Mouse (Mus musculus) megakaryocyte, embryonic 14.5 days (primary cell): Measurements from ENCODE around the gene Astl. TPM values are rescaled to one million over a fixed set of nuclear protein-coding genes. Genes with fewer than 3 reads are reported as not detected.

Experiments used
- H3K27me3 ChIP-seq: replicated peaks from 2 replicates; pipeline ENCODE3; 2012; ENCODE audit warnings: inconsistent platforms
- H3K36me3 ChIP-seq: replicated peaks from 2 replicates; pipeline ENCODE3; 2012; ENCODE audit warnings: low read length, inconsistent platforms, mixed read lengths
- H3K4me1 ChIP-seq: 2 replicates; pipeline ENCODE4 v1.6.1; 2012; ENCODE audit warnings: inconsistent platforms
- H3K4me3 ChIP-seq: replicated peaks from 2 replicates; pipeline ENCODE3; 2012; ENCODE audit warnings: moderate library complexity, mild to moderate bottlenecking, inconsistent platforms
- H3K9me3 ChIP-seq: 2 replicates; pipeline ENCODE4 v1.6.1; 2012; ENCODE audit warnings: inconsistent platforms
- FLI1 ChIP-seq: IDR thresholded peaks from 2 replicates; pipeline ENCODE4 v1.6.1; 2012; ENCODE audit warnings: low read length, inconsistent platforms, mixed read lengths
- GATA1 ChIP-seq: IDR thresholded peaks from 3 replicates; pipeline ENCODE4 v1.6.1; 2012; ENCODE audit warnings: mixed read lengths, low read length, inconsistent platforms, borderline replicate concordance
- polyA plus RNA-seq: library from polyadenylated mRNA; stranded (reverse); fragments of >175 nt; gene quantifications from 2 replicates; pipeline ENCODE4 v1.2.3, GENCODE M21; 2012; ENCODE audit warnings: low replicate concordance; ENCODE audit not compliant: insufficient read depth

Astl gene
- polyA plus RNA-seq, 1 experiment: not detected

DNA sequence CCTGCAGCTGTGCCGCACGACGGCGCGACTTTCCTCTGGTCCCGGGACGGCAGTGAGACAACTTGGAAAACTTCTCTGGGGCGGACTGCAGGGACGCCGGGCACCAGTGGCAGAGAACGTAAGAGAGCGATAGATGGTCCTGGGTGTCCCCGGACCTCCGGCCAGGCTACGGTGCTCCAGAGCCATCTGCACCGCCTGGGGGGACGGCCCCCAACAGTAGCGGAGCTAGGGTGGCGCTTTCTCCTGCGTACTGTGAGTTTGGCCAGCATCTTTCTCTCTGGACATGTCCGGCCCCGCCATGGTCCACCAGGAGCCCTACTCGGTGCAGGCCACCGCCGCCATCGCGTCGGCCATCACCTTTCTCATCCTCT, 24.8 kb downstream of the Astl start:
- H3K36me3 ChIP-seq: no peaks in the 10 kb centered on the region
- H3K4me3 ChIP-seq: peak overlapping the region; percentile 88
- peaks cover 96% of the 10 kb centered on the region for H3K27me3 ChIP-seq
- H3K4me1 ChIP-seq: peaks cover 32% of the 10 kb centered on the region
- no peaks in the 10 kb centered on the region for H3K9me3 ChIP-seq
- TF ChIP-seq FLI1 (no peak), GATA1 (no peak)

DNA sequence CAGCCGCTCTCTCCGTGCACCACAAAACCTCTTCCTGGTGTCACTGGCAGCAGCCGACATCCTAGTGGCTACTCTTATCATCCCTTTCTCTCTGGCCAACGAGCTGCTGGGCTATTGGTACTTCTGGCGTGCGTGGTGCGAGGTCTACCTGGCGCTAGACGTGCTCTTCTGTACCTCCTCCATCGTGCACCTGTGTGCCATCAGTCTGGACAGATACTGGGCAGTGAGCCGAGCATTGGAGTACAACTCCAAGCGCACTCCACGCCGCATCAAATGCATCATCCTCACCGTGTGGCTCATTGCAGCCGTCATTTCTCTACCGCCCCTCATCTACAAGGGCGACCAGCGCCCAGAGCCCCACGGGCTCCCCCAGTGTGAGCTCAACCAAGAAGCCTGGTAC, 25.3 kb downstream of the Astl start:
- TF ChIP-seq FLI1 (no peak), GATA1 (no peak)
- no peaks in the 10 kb centered on the region for H3K36me3 ChIP-seq
- peak overlapping the region; percentile 88 for H3K4me3 ChIP-seq
- peaks cover 32% of the 10 kb centered on the region for H3K4me1 ChIP-seq
- H3K27me3 ChIP-seq: peaks cover 96% of the 10 kb centered on the region
- no peaks in the 10 kb centered on the region for H3K9me3 ChIP-seq

- Histone ChIP-seq H3K4me3 (no peak overlapping the region), H3K36me3 (no peaks in the 10 kb centered on the region), H3K27me3 (peaks cover 98% of the 10 kb centered on the region), H3K9me3 (no peaks in the 10 kb centered on the region), H3K4me1 (peaks cover 32% of the 10 kb centered on the region)
- TF ChIP-seq GATA1: no peak
- TF ChIP-seq FLI1: no peak
Measured at GRCm38 (mm10) chr2:127364452-127364851, 26.0 kb downstream of the Astl start.

DNA sequence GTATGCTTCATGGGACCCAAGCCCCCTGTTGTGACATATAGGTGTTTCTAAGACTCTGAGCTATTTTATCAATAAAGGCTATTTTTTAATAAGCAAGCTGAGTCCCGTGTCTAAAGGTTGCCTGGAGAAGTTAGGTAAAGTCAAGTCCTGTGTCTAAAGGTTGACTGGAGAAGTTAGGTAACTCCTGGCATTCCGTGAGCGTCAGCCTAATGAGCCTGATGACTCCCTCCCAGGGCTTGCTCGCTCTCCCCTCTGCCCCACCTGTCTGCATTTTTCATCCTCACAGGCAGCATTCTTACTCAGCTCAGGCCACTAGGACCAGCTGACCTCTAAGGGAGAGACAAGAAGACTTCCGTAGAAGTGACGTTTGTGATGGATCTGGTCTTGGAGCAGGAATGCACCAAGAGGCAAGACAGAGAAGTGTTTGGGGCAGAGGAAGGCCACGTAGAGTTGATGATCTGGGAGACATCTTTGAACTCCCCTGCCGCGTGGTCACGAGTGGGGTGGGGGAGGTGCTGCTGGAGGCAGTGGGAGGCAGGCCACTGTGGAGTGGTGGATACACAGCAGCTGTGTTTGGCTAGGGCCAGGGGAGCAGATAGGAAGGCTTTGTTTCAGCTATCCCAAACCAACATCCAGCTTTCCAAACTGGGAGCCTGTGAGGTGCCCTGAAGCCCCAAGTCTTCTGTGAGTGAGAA, 28.8 kb downstream of the Astl start:
- Histone ChIP-seq H3K4me1 (peaks cover 49% of the 10 kb centered on the region), H3K9me3 (no peaks in the 10 kb centered on the region), H3K36me3 (no peaks in the 10 kb centered on the region), H3K4me3 (no peak overlapping the region), H3K27me3 (peaks cover 98% of the 10 kb centered on the region)
- TF ChIP-seq GATA1 (no peak), FLI1 (no peak)

GRCm38 (mm10) chr2:127369703-127370376, 31.4 kb downstream of the Astl start:
- no peaks in the 10 kb centered on the region for H3K36me3 ChIP-seq
- no peak overlapping the region for H3K4me3 ChIP-seq
- H3K4me1 ChIP-seq: peaks cover 26% of the 10 kb centered on the region
- no peak for TF ChIP-seq GATA1
- TF ChIP-seq FLI1: no peak
- peaks cover 98% of the 10 kb centered on the region for H3K27me3 ChIP-seq
- H3K9me3 ChIP-seq: no peaks in the 10 kb centered on the region

DNA sequence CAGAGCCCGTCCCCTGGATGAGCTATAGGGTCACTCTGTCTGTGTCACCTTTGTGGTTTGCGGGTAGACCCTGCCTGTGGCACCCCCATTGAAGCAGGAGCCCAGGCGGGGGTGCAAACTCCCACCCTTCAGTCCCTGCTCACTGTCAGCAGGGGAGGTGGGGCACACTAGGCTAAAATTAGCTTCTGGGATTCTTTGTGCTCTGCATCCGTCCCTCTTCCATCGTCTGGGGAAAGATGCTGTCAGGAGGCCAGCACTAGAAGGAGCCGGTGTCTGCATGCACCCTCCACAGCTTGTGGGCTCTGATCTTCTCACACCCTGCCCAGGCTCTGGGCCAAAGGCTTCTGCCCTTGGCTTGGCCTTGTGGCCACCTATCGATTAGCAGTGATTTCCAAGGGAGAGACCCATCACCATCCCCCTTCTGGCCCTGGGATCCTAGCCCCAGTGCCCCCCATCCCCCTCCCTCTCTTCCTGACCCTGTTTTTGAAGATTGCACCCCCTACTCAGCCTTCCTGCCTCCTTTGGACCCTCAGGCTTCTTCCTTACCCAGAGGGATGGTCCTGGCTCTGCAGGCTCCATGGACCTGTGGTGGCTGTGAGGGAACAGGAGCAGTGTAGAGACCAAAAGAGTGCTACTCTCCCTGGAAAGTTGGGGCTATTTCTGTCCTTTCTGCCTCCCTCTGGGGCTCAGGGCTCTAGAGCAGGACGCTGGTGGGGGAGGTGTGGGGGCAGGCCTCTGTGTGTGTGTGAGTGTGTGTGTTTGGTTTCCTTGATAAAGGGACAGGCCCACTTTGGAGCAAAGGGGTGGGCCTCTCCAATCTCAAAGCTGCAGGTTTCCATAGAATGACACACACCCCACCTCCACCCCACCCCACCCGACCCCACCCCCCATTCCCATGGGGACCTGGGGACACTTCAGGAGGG, 32.4 kb downstream of the Astl start:
- no peak overlapping the region for H3K4me3 ChIP-seq
- no peak for TF ChIP-seq FLI1
- TF ChIP-seq GATA1: no peak
- no peaks in the 10 kb centered on the region for H3K9me3 ChIP-seq
- peaks cover 94% of the 10 kb centered on the region for H3K27me3 ChIP-seq
- H3K4me1 ChIP-seq: peaks cover 27% of the 10 kb centered on the region
- no peaks in the 10 kb centered on the region for H3K36me3 ChIP-seq

DNA sequence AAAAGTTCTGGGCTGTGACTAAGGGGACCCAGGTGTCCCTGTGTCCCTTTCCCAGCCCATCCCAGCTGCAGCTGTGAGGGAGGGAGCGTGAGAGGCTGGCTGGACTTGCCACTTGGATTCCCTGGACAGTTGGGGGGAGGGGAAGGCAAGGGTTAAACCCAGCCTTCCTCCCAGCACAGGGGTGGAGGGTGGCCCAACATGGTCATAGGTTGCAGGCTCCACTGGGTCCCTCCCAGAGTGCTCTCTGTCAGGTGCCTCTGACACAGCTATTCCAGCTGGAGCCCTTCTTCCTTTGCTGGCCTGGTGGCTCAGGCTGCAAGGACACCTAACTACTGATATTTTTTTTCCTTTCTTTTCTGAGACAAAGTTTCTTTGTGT, 33.0 kb downstream of the Astl start:
- Histone ChIP-seq H3K36me3 (no peaks in the 10 kb centered on the region), H3K9me3 (no peaks in the 10 kb centered on the region), H3K4me3 (no peak overlapping the region), H3K4me1 (peaks cover 30% of the 10 kb centered on the region), H3K27me3 (peaks cover 92% of the 10 kb centered on the region)
- TF ChIP-seq GATA1: no peak
- TF ChIP-seq FLI1: no peak

DNA sequence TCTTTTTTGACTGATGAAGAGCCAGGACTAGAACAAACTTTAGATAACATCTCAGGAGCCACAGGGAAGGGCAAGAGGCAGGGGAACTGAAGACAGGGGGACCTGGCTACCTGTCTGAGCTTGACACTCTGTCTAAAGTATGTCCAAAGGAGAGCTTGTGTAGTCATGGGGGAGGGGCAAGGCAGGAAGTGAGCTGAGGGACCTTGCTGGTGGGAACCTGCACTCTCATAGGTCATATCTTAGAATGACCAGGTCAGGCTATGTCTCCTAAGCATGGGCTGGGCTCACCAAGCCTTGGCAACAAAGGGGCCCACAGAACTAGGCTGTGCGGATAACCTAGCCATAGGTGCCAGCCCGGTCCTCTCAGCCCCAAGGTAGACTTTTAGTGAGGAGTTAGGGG, 33.6 kb downstream of the Astl start:
- Histone ChIP-seq H3K36me3 (no peaks in the 10 kb centered on the region), H3K4me3 (no peak overlapping the region), H3K9me3 (no peaks in the 10 kb centered on the region), H3K27me3 (peaks cover 90% of the 10 kb centered on the region), H3K4me1 (peaks cover 30% of the 10 kb centered on the region)
- TF ChIP-seq GATA1 (no peak), FLI1 (no peak)

DNA sequence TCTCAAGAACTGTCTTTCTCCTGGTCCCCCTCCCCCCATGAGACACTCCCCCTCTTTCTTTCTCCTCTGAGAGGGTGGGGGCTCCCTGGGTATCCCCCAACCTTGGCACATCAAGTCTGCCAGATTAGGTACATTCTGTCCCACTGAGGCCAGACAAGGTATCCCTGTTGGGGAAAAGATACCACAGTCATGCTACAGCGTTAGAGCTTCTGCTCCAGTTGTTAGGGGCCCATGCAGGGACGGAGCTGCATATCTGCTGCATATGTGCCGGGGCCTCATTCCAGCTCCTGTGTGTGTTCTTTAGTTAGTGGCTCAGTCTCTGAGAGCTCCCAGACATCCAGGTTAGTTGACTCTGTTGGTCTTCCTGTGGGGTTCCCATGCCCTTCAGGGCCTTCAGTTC, 35.7 kb downstream of the Astl start:
- Histone ChIP-seq H3K36me3 (no peaks in the 10 kb centered on the region), H3K27me3 (peaks cover 87% of the 10 kb centered on the region), H3K9me3 (no peaks in the 10 kb centered on the region), H3K4me3 (no peak overlapping the region), H3K4me1 (peaks cover 35% of the 10 kb centered on the region)
- TF ChIP-seq FLI1 (no peak), GATA1 (no peak)
